Mouse (Mus musculus) heart, postnatal 0 days (tissue): ENCODE measurements around the gene Ice1. TPM values are rescaled to one million over a fixed set of nuclear protein-coding genes. Genes with fewer than 3 reads are reported as not detected.
A peak's percentile ranks its signal among the peaks of the same experiment; 100 is the strongest.

Experiments used
- ATAC-seq: fragments of 200-750 bp; cut with Nextera tagmentation; 2 replicates; pipeline ENCODE4 v1.8.0; 2017; ENCODE audit warnings: low read depth, moderate number of reproducible peaks, moderate library complexity; ENCODE audit not compliant: insufficient read depth
- DNase-seq: peaks from one replicate; pipeline ENCODE4 v3.0.0-alpha.2; 2016; ENCODE audit warnings: low spot score
- H3K27ac ChIP-seq: fragments of 300-500 bp; sonication (generic); 2 replicates; pipeline ENCODE4 v1.5.1; 2014; ENCODE audit warnings: low read depth, mild to moderate bottlenecking
- H3K27me3 ChIP-seq: fragments of 300-500 bp; sonication (generic); 2 replicates; pipeline ENCODE4 v1.6.1; 2014; ENCODE audit warnings: low read length, mixed read lengths; ENCODE audit not compliant: control insufficient read depth, insufficient read depth
- H3K36me3 ChIP-seq: fragments of 300-500 bp; sonication (generic); replicated peaks from 2 replicates; pipeline ENCODE4 v1.6.1; 2014; ENCODE audit warnings: low read length, mixed read lengths; ENCODE audit not compliant: control insufficient read depth, insufficient read depth
- H3K4me1 ChIP-seq: fragments of 300-500 bp; sonication (generic); 2 replicates; pipeline ENCODE4 v1.6.1; 2014; ENCODE audit warnings: antibody characterized with exemption; ENCODE audit not compliant: control insufficient read depth, insufficient read depth
- H3K4me2 ChIP-seq: fragments of 300-500 bp; sonication (generic); 2 replicates; pipeline ENCODE4 v1.6.1; 2014; ENCODE audit warnings: low read depth, mild to moderate bottlenecking, low read length, moderate library complexity
- H3K4me3 ChIP-seq: fragments of 300-500 bp; sonication (generic); 2 replicates; pipeline ENCODE4 v1.5.1; 2014; ENCODE audit warnings: low read depth, low read length
- H3K9ac ChIP-seq: fragments of 300-500 bp; sonication (generic); replicated peaks from 2 replicates; pipeline ENCODE4 v1.6.1; 2014; ENCODE audit warnings: low read depth, low read length, mixed read lengths
- H3K9me3 ChIP-seq: fragments of 300-500 bp; sonication (generic); replicated peaks from 2 replicates; pipeline ENCODE4 v1.6.1; 2016; ENCODE audit warnings: low read length; ENCODE audit not compliant: control insufficient read depth
- CTCF ChIP-seq: IDR thresholded peaks from 2 replicates; pipeline ENCODE4 v1.5.1; 2016; ENCODE audit warnings: antibody characterized with exemption, control low read depth, low read depth
- EP300 ChIP-seq: IDR thresholded peaks from 2 replicates; pipeline ENCODE4 v1.6.1; 2016; ENCODE audit warnings: antibody characterized with exemption, low read depth
- WGBS: fragments of 180-500 bp; shearing (Covaris S2); extraction: QIAGEN DNeasy Blood & Tissue Kit; methylation state at CpG from one replicate; pipeline ENCODE4 v1.1.7; 2014; 5-methylcytosine and 5-hydroxymethylcytosine counted together
- polyA plus RNA-seq: library from polyadenylated mRNA; unstranded; fragments of >200 nt; fragmentation: Nextera tagmentation; extraction: Ambion mirVana; gene quantifications from 2 replicates; pipeline ENCODE4 v1.2.1, GENCODE M21; 2015
- total RNA-seq: library from RNA; depleted of rRNA; stranded (reverse); fragments of >200 nt; gene quantifications from 2 replicates; pipeline ENCODE4 v1.2.3, GENCODE M21; 2014; ENCODE audit warnings: low replicate concordance

The Ice1 gene
- total and polyA plus RNA-seq, 2 experiments from 2014 or later, result 7.7 to 21.0 TPM

GRCm38 (mm10) chr13:70656741-70657140, 19.3 kb upstream of the Ice1 start:
- H3K9me3 ChIP-seq, result no peaks in the 10 kb centered on the region
- H3K27me3 ChIP-seq, result no peaks in the 10 kb centered on the region

GRCm38 (mm10) chr13:70656329-70656728, 18.9 kb upstream of the Ice1 start:
- Histone ChIP-seq H3K9me3 (no peaks in the 10 kb centered on the region), H3K36me3 (no peaks in the 10 kb centered on the region), H3K4me1 (peaks cover 11% of the 10 kb centered on the region; the same call in 1 of the 2 replicates), H3K27ac (no peak overlapping the region), H3K9ac (no peak overlapping the region), H3K4me3 (no peak overlapping the region), H3K4me2 (no peak overlapping the region), H3K27me3 (no peaks in the 10 kb centered on the region)
- no peak for TF ChIP-seq CTCF
- TF ChIP-seq EP300, result no peak
- 23% methylated on average over 8 of the region's 8 CpGs for WGBS
- no peak for ATAC-seq
- DNase-seq, result no peak

More at GRCm38 (mm10) chr13:70656741-70657140, 19.3 kb upstream of the Ice1 start:
- Histone ChIP-seq H3K4me2 (no peak overlapping the region), H3K9ac (no peak overlapping the region), H3K36me3 (no peaks in the 10 kb centered on the region), H3K4me3 (no peak overlapping the region), H3K27ac (no peak overlapping the region), H3K4me1 (peaks cover 11% of the 10 kb centered on the region; the same call in 1 of the 2 replicates)
- no peak for ATAC-seq
- 66% methylated on average over 4 of the region's 4 CpGs for WGBS
- TF ChIP-seq CTCF (no peak), EP300 (no peak)
- no peak for DNase-seq

GRCm38 (mm10) chr13:70655570-70655969, 18.1 kb upstream of the Ice1 start:
- Histone ChIP-seq H3K27ac (no peak overlapping the region), H3K27me3 (no peaks in the 10 kb centered on the region), H3K36me3 (no peaks in the 10 kb centered on the region), H3K4me1 (peaks cover 11% of the 10 kb centered on the region; the same call in 1 of the 2 replicates), H3K9me3 (no peaks in the 10 kb centered on the region), H3K4me2 (no peak overlapping the region), H3K4me3 (no peak overlapping the region), H3K9ac (no peak overlapping the region)
- WGBS, result 71% methylated on average over 12 of the region's 12 CpGs
- TF ChIP-seq CTCF, result no peak
- TF ChIP-seq EP300, result no peak
- ATAC-seq, result no peak
- DNase-seq, result no peak

- Histone ChIP-seq H3K4me3 (no peak overlapping the region), H3K4me1 (peaks cover 16% of the 10 kb centered on the region; the same call in 1 of the 2 replicates), H3K27ac (peak overlapping the region; percentile 75), H3K27me3 (no peaks in the 10 kb centered on the region), H3K36me3 (no peaks in the 10 kb centered on the region), H3K9me3 (no peaks in the 10 kb centered on the region), H3K4me2 (no peak overlapping the region), H3K9ac (no peak overlapping the region)
- TF ChIP-seq EP300 (0 out of 2 replicates have a peak, but pooled peaks have one; percentile 36), CTCF (no peak)
- ATAC-seq, result peak; percentile 85
- 29% methylated on average over 5 of the region's 5 CpGs for WGBS
- DNase-seq, result peak; percentile 56
Measured at GRCm38 (mm10) chr13:70654091-70654770, 16.8 kb upstream of the Ice1 start.

- H3K4me1 ChIP-seq, result peaks cover 16% of the 10 kb centered on the region; the same call in 1 of the 2 replicates
- no peaks in the 10 kb centered on the region for H3K27me3 ChIP-seq
- H3K27ac ChIP-seq, result peak overlapping the region; percentile 75; the same call in 1 of the 2 replicates
- H3K4me2 ChIP-seq, result no peak overlapping the region
- ATAC-seq (no peak), DNase-seq (no peak)
- no peak overlapping the region for H3K4me3 ChIP-seq
- WGBS, result 64% methylated on average over 2 of the region's 2 CpGs
- H3K9ac ChIP-seq, result no peak overlapping the region
- no peaks in the 10 kb centered on the region for H3K9me3 ChIP-seq
- TF ChIP-seq EP300 (no peak), CTCF (no peak)
- H3K36me3 ChIP-seq, result no peaks in the 10 kb centered on the region
Measured at GRCm38 (mm10) chr13:70653457-70653856, 16.0 kb upstream of the Ice1 start.

DNA sequence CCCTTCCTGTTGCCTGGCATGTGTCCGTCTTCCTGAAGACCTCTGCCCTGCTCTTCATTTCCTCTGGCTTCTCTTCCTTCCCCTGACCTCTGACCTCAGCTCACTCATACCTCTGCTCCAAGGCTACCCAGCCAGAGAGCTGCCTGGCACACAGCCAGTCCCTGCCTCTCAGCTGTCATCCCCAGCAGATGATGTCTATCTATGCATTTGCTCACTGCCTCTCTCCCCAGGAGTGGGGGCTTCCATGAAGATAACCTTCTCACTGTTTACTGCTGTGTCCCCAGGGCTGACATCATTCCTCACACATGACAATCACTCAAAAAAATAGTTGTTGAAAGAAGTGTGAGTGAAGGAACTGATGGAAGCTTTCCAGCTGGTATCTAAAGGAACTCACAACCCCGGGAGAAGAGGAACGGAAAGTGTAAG, 12.6 kb upstream of the Ice1 start:
- Histone ChIP-seq H3K4me3 (no peak overlapping the region), H3K4me2 (no peak overlapping the region), H3K9ac (no peak overlapping the region), H3K9me3 (no peaks in the 10 kb centered on the region), H3K27ac (peak overlapping the region; percentile 30; the same call in 1 of the 2 replicates), H3K4me1 (peaks cover 21% of the 10 kb centered on the region; the same call in 1 of the 2 replicates), H3K27me3 (no peaks in the 10 kb centered on the region), H3K36me3 (no peaks in the 10 kb centered on the region)
- TF ChIP-seq CTCF (no peak), EP300 (no peak)
- ATAC-seq (peak; percentile 18; the same call in 1 of the 2 replicates), DNase-seq (no peak)
- WGBS, result 13% methylated on average over 3 of the region's 3 CpGs
